Mouse (Mus musculus) gastrocnemius, adult 2 months (tissue): ENCODE measurements around the gene Gm20388. TPM values are rescaled to one million over a fixed set of nuclear protein-coding genes. Genes with fewer than 3 reads are reported as not detected.

Experiments used
- DNase-seq: peaks from one replicate; pipeline ENCODE4 v3.0.0; 2022
- H3K27ac ChIP-seq: fragments of 200-600 bp; 2 replicates; pipeline ENCODE4 v1.8.1; 2022; ENCODE audit warnings: mild to moderate bottlenecking
- H3K4me3 ChIP-seq: fragments of 200-600 bp; 2 replicates; pipeline ENCODE4 v1.8.1; 2022; ENCODE audit warnings: mild to moderate bottlenecking, moderate library complexity
- CTCF ChIP-seq: fragments of 200-600 bp; IDR thresholded peaks from 2 replicates; pipeline ENCODE4 v1.8.1; 2022; ENCODE audit warnings: antibody characterized with exemption, mild to moderate bottlenecking, moderate library complexity
- intact Hi-C: fragments of 180-260 bp; cut with DNase I; formaldehyde crosslinking; loops from one replicate; pipeline ENCODE4 v1.15.1; 2025
- total RNA-seq, 2 experiments: library from RNA; stranded (reverse); gene quantifications; 2 replicates each; pipeline ENCODE4 v1.2.3; 2021

The Gm20388 gene
- total RNA-seq, 2 experiments from 2014 or later = 6.1 to 15.0 TPM

- DNase-seq = peak; percentile 42
- no peak for TF ChIP-seq CTCF
- Histone ChIP-seq H3K4me3 (no peak overlapping the region), H3K27ac (peak overlapping the region; percentile 88)
- intact Hi-C loops = no loop called here
Observed at GRCm38 (mm10) chr8:122515699-122516098, 2605.1 kb downstream of the Gm20388 start.

- H3K27ac ChIP-seq = peak overlapping the region; percentile 88
- intact Hi-C loops = no loop called here
Observed at GRCm38 (mm10) chr8:122517541-122518190, 2607.0 kb downstream of the Gm20388 start.

DNA sequence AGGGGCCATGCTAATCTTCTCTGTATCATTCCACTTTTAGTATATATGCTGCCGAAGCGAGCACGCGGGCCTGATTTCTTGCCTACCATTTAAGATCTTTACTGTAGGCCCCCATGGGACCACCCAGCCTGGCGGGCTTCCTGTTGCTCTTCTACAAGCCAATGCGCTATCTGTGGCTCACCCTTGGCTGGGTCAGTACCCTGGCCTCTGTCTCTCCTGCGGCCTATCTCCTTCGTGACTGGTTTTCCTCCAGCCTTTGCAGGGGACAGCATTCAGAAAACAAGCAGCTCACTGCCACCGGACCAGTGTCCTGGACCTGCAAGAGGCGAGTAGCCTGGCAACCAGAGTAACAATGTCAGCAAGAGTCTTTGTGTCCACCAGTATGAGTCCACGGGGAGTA, 2610.0 kb downstream of the Gm20388 start:
- H3K4me3 ChIP-seq = 0 out of 2 replicates have a peak overlapping the region, but pooled peaks have one; percentile 5
- DNase-seq = no peak
- no peak for TF ChIP-seq CTCF
- intact Hi-C loops = no loop called here
- peak overlapping the region; percentile 88 for H3K27ac ChIP-seq

More at GRCm38 (mm10) chr8:122517541-122518190, 2607.0 kb downstream of the Gm20388 start:
- TF ChIP-seq CTCF = no peak
- DNase-seq = peak; percentile 33
- H3K4me3 ChIP-seq = peak overlapping the region; percentile 52

DNA sequence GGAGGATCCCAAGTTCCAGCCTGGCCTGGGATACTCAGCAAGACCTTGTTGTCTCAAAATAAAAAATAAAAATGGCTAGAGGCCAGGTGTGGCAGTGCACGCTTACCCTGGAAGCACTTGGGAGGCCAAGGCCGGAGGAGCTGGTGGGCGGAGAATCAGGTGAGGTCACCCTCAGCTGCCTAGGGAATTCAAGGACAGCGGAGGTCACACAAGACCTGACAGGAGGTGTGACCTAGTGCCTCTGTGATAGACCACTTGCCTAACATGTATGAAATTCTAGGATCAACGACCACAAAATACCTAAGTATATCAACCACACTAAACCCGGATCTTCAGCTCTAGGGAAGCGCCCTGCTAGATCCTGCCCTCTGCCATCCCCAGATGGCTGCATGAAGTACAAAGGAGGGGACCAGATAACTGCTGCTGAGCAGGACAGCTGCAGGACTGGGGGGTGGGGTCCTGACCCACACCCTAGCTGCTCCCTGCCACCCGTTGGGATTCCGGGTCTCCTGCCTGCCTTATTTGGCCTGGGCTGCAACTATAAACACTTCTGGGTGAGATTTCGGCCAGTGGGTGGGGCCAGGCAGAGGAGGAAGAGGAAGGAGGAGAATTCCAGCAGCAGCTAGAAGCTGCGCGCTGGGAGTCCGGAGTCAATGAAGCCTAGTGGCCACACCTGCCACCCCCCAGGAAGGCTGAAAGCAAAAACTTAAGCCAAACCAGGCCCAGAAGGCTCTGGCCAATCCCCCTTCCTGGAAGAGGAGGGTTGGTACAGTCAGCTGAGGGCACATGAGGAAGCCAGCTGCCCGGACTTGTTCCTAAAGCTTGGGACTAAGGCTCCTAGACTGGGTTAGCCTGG, 2612.4 kb downstream of the Gm20388 start:
- TF ChIP-seq CTCF = no peak
- DNase-seq = peak; percentile 68
- peak overlapping the region; percentile 83 for H3K27ac ChIP-seq
- intact Hi-C loops = no loop called here
- H3K4me3 ChIP-seq = peak overlapping the region; percentile 53

DNA sequence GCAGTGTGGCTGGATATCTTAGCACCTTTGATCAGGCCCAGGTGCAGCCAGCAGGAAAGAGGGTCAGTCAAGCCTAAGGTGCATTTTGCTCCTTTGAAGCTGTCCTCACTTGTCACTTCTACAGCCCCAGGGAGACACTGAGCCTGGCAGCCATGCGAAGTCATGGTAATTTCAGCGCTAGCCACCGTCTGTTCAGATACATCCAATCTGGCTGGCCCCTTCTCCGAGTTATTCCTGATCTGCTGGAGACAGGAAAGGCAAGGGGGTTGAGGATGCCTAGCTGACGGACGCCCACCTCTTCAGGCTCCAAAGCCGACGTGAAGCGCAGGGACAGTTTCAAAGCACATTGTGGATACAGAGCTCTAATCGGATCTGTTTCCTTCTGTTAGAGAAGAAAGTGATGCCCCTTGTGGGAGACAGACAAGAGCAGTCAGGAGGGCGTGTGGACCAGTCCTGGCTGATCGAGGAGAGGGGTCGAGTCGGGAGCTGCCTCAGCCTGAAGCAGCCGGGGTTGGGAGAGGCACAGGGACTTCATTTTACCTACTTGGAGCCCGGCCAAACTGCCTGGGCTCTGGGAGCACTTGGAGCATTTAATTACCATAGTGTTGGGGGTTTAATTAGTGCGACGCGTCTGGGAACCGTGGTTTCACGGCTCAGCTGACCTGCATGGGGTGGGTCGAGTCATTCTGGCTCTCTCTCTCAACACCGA, 2613.2 kb downstream of the Gm20388 start:
- no peak for DNase-seq
- Histone ChIP-seq H3K27ac (peak overlapping the region; percentile 83), H3K4me3 (peak overlapping the region; percentile 53)
- intact Hi-C loops = no loop called here
- TF ChIP-seq CTCF = no peak

DNA sequence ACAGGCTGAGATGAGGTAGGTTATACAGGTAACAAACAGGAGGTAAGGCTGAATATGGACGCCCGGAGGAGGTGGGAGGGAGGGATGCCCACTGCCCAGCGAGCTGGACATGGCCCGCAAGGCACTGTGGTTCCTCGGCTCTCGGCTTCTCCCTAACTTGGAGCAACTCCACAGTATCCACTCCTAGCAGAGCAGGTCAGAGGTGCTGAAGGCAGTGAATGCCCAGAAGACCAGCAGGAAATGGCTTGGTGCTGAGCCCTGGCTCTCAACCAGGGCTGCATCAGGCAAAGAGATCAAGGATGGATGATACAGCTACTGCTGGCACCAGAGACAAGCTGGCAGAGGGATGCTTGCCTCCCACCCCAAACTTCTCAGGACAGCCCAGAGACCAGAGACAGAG, 2613.9 kb downstream of the Gm20388 start:
- intact Hi-C loops = no loop called here
- H3K4me3 ChIP-seq = peak overlapping the region; percentile 53
- no peak for DNase-seq
- H3K27ac ChIP-seq = peak overlapping the region; percentile 83
- no peak for TF ChIP-seq CTCF

DNA sequence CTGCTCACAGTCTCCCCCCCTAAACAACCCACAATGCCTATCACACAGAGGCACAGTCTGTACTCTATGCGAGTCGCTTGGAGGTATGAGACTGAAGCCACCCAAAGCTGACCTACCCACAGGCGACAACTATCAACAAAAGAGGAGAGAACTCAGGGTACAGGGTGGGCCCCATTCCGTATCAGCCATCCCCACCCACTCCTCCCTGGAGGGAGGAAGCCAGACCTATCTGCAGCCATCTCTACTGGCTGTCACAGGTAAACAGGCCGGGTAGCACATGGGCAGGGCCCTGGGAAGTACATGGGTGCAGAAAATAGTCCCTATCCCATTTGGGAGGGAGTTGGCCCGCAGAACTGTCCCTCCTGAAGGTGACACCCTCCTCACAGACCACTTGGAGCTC, 2614.4 kb downstream of the Gm20388 start:
- no peak for TF ChIP-seq CTCF
- intact Hi-C loops = no loop called here
- no peak overlapping the region; the same call in 1 of the 2 replicates for H3K4me3 ChIP-seq
- no peak for DNase-seq
- H3K27ac ChIP-seq = peak overlapping the region; percentile 83

DNA sequence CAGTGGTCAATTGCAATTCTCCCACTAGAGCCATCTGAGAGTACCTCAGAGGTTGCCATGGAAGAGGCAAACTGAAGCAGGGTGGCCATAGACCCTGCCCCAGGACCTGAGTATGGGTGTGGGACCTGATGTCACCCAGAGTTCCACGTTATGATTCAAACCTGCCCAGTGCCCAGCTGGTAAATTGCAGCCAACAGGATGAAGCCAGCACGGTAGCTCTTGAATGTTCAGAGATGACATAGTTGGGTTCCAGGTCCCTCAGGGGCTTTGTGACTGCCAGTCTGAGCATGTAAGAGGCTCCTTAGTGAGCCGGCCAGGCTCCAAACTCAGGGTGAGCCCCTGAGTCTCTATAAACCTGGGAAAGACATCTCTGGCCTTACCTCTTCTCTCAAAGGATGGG, 2615.4 kb downstream of the Gm20388 start:
- TF ChIP-seq CTCF = no peak
- Histone ChIP-seq H3K27ac (peak overlapping the region; percentile 83), H3K4me3 (no peak overlapping the region)
- intact Hi-C loops = no loop called here
- DNase-seq = no peak

DNA sequence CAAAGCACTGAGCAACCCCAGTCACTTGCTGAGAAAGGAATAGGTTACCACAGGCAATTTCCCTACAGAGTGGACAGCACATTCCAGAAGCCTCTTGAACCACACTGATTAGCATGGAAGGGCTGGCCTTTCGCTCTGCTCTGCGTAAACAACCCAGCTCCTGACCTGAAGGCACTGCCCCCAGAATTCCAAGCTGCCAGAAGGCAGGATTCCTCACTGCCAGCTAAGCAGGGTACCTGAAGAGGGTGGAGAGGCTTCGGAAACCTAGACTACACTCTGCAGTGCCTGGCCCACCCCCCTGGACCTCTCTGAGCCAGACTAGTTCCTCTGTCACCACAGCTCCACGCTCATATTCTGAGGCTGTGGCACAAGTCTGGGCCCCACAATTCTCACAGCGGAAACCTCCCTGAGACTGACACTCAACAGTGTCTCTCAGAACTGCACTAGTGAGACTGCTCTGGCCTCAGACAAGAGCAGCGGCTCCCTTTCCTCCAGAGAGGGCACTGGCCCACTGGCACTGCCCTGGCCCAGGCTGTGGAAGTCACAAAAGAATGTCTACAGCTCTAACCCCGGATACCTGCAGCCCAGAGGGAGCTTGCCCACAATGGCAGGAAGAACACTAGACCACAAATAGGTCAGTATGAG, 2616.0 kb downstream of the Gm20388 start:
- no peak for TF ChIP-seq CTCF
- intact Hi-C loops = no loop called here
- Histone ChIP-seq H3K4me3 (no peak overlapping the region), H3K27ac (peak overlapping the region; percentile 83)
- DNase-seq = no peak

DNA sequence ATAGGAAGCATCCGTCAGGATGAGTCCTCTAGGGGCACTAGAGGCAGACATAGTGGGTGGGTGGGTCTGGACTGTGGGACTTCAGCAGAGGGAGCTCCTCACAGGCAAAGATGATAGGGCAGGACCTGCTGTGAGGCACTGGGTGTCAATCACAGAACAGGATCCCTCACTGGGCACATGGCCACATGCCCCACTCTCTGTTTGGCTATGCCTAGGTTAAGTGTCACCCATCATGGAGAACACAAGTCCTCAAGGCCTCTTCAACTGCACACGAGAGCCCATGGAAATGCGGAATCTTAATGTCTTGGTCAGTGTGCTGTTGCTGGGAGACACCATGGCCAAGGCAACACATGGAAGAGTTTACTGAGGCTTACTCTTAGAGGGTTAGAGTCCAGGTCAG, 2617.3 kb downstream of the Gm20388 start:
- intact Hi-C loops = no loop called here
- TF ChIP-seq CTCF = no peak
- Histone ChIP-seq H3K27ac (peak overlapping the region; percentile 83; the same call in 1 of the 2 replicates), H3K4me3 (no peak overlapping the region)
- peak; percentile 63 for DNase-seq

DNA sequence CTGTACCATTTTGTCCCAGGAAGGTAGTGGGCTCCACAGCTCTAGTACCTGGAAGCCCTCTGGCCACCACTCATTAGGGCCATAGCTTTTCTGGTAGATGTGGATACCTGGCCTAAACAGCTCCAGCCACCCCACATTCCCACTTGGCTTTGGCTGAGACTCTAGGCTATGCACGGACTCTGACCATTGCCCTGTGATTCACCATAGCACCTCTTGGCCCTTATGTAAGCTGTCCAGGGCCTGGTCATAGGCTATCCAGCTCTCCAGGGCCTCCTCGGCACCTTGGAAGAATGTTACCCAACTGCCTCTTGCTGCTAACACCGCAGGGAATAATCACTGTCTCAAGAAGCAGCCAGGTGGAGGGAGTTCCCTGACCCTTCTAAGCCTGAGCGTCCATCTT, 2618.5 kb downstream of the Gm20388 start:
- Histone ChIP-seq H3K4me3 (no peak overlapping the region), H3K27ac (no peak overlapping the region)
- no peak for DNase-seq
- intact Hi-C loops = no loop called here
- no peak for TF ChIP-seq CTCF

- H3K4me3 ChIP-seq = peak overlapping the region; percentile 16
- DNase-seq = no peak
- intact Hi-C loops = no loop called here
- peak overlapping the region; percentile 72 for H3K27ac ChIP-seq
- no peak for TF ChIP-seq CTCF
Observed at GRCm38 (mm10) chr8:122531312-122531711, 2620.7 kb downstream of the Gm20388 start.
